Mouse (Mus musculus): ENCODE measurements around the gene Kcnip4.

DNA sequence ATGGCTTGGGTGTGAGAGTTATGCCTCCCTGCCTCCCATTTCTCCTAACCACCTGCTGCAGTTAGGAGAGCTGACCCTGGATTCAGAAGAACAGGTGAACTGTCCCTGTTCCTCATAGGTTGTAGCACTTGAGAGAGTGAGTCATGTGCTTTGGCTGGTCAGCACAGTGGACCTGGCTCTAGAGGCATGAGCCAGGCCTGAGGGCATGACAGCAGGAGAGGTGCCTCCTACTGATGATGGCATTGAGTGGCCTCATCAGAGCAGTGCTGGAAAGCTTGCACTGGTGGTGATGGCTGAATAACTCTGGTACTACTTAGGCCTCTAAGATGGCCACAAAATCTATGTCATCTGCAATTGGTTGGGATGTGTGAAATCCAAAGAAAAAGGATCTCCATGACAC lies 776.1 kb downstream of the Kcnip4 start:
- TF ChIP-seq POLR2A (IDR thresholded peaks at IDR 0.05; ENCODE audit: insufficient read length, low read depth) (no peak), MYOD1 (IDR thresholded peaks at IDR 0.05; ENCODE audit: control insufficient read depth in 1 of 3, insufficient read length in 2 of 3, low read depth in 2 of 3) (no peak)

Data from myocyte (in vitro differentiated cells).